ENCODE assay signal across 17 mouse cellular contexts in genomic region chr17:32268096-32268495, GRCm38 (mm10). TPM values are rescaled to one million over a fixed set of nuclear protein-coding genes. Genes with fewer than 3 reads are reported as not detected.
DNase-seq lines count a peak whose midpoint lies in the region; ATAC-seq and TF ChIP-seq lines count a peak whose summit lies in the region.
"Had no signal": no experiment of that assay in that cellular context is flagged by ENCODE, and none has a peak within 500 bp of the region (broad histone marks: within the 10 kb centered on the region; RNA-seq: fewer than 3 reads in every experiment).

No protein-coding gene starts in this region.

- no peak for DNase-seq in gastrocnemius, adult 2 months
- DNase-seq in gastrocnemius, postnatal 25 days = no peak
- no peak for DNase-seq in heart, postnatal 0 days (ENCODE audit: low spot score)
- no peak for DNase-seq in heart, embryonic 10.5 days (ENCODE audit: low spot score)
- DNase-seq in midbrain, embryonic 11.5 days (ENCODE audit: low spot score, missing footprints) = peak; percentile 57
- DNase-seq in forebrain, embryonic 10.5 days (ENCODE audit: extremely low spot score, low spot score) = no peak
- DNase-seq: B cell, adult 2 months; gastrocnemius, postnatal 14 days had no signal

- H3K9ac ChIP-seq in heart, postnatal 0 days (replicated peaks; ENCODE audit: low read depth, low read length) = no peak overlapping the region
- no peak overlapping the region for H3K9ac ChIP-seq in midbrain, embryonic 11.5 days (ENCODE audit: low read length)
- no peak overlapping the region for H3K9ac ChIP-seq in midbrain, embryonic 15.5 days
- H3K9ac ChIP-seq: embryonic facial prominence, embryonic 12.5 days; forebrain, embryonic 12.5 days; heart, embryonic 12.5 days; hindbrain, embryonic 15.5 days had no signal

- no peak for TF ChIP-seq EP300 in heart, postnatal 0 days (IDR thresholded peaks at IDR 0.05; ENCODE audit: low read depth)

- peak overlapping the region; percentile 50; the same call in 1 of the 2 replicates for H3K27ac ChIP-seq in gastrocnemius, adult 2 months
- H3K27ac ChIP-seq in heart, postnatal 0 days (ENCODE audit: low read depth) = peak overlapping the region; percentile 75
- H3K27ac ChIP-seq in heart, embryonic 10.5 days = no peak overlapping the region
- no peak overlapping the region for H3K27ac ChIP-seq in midbrain, embryonic 11.5 days (ENCODE audit: low read depth, low read length)
- H3K27ac ChIP-seq in midbrain, embryonic 15.5 days = no peak overlapping the region
- peak overlapping the region; percentile 25 for H3K27ac ChIP-seq in macrophage
- no peak overlapping the region for H3K27ac ChIP-seq in forebrain, embryonic 10.5 days
- H3K27ac ChIP-seq: embryonic facial prominence, embryonic 12.5 days; forebrain, embryonic 12.5 days; hindbrain, embryonic 10.5 days; hindbrain, embryonic 15.5 days had no signal

- H3K4me1 ChIP-seq in heart, postnatal 0 days (ENCODE audit: control insufficient read depth, insufficient read depth) = peaks cover 47% of the 10 kb centered on the region
- peaks cover 6% of the 10 kb centered on the region; the same call in 1 of the 2 replicates for H3K4me1 ChIP-seq in heart, embryonic 10.5 days
- H3K4me1 ChIP-seq in midbrain, embryonic 11.5 days (ENCODE audit: control insufficient read depth, insufficient read depth, low read length) = no peaks in the 10 kb centered on the region
- H3K4me1 ChIP-seq in midbrain, embryonic 15.5 days = 0 out of 2 replicates have a peak, but pooled peaks cover 4% of the 10 kb centered on the region
- 0 out of 2 replicates have a peak, but pooled peaks cover 3% of the 10 kb centered on the region for H3K4me1 ChIP-seq in forebrain, embryonic 10.5 days
- H3K4me1 ChIP-seq: embryonic facial prominence, embryonic 12.5 days; forebrain, embryonic 12.5 days; hindbrain, embryonic 10.5 days had no signal

- H3K79me2 ChIP-seq in macrophage (ENCODE audit: inconsistent target) = peaks cover 100% of the 10 kb centered on the region

- peaks cover 3% of the 10 kb centered on the region; the same call in 1 of the 2 replicates for H3K36me3 ChIP-seq in heart, postnatal 0 days (replicated peaks; ENCODE audit: control insufficient read depth, insufficient read depth, low read length)
- no peaks in the 10 kb centered on the region; the same call in 1 of the 2 replicates for H3K36me3 ChIP-seq in heart, embryonic 10.5 days
- no peaks in the 10 kb centered on the region for H3K36me3 ChIP-seq in midbrain, embryonic 11.5 days (ENCODE audit: control insufficient read depth, insufficient read depth, low read length)
- H3K36me3 ChIP-seq in midbrain, embryonic 15.5 days (replicated peaks) = no peaks in the 10 kb centered on the region
- H3K36me3 ChIP-seq in macrophage (ENCODE audit: inconsistent target) = no peaks in the 10 kb centered on the region
- peaks cover 38% of the 10 kb centered on the region for H3K36me3 ChIP-seq in forebrain, embryonic 10.5 days (replicated peaks)
- H3K36me3 ChIP-seq: forebrain, embryonic 12.5 days; heart, embryonic 12.5 days; hindbrain, embryonic 15.5 days had no signal

- no peak overlapping the region for H3K4me3 ChIP-seq in gastrocnemius, adult 2 months
- no peak overlapping the region for H3K4me3 ChIP-seq in heart, postnatal 0 days (ENCODE audit: low read depth, low read length)
- H3K4me3 ChIP-seq in heart, embryonic 10.5 days = no peak overlapping the region
- H3K4me3 ChIP-seq in midbrain, embryonic 11.5 days (ENCODE audit: low read depth, low read length) = no peak overlapping the region
- no peak overlapping the region for H3K4me3 ChIP-seq in midbrain, embryonic 15.5 days
- no peak overlapping the region for H3K4me3 ChIP-seq in macrophage (ENCODE audit: inconsistent target)
- no peak overlapping the region for H3K4me3 ChIP-seq in forebrain, embryonic 10.5 days
- H3K4me3 ChIP-seq: embryonic facial prominence, embryonic 12.5 days; forebrain, embryonic 12.5 days; heart, embryonic 12.5 days; hindbrain, embryonic 10.5 days; hindbrain, embryonic 15.5 days had no signal

- no peak for ATAC-seq in heart, postnatal 0 days (ENCODE audit: insufficient read depth, low read depth)
- ATAC-seq in midbrain, embryonic 11.5 days (ENCODE audit: low FRiP score) = no peak
- no peak for ATAC-seq in midbrain, embryonic 15.5 days (replicated peaks)
- ATAC-seq: CD4-positive, CD25-positive, alpha-beta regulatory T cell, adult 4 months had no signal

- TF ChIP-seq CTCF in gastrocnemius, adult 2 months (IDR thresholded peaks at IDR 0.05) = no peak
- TF ChIP-seq CTCF in heart, postnatal 0 days (IDR thresholded peaks at IDR 0.05; ENCODE audit: low read depth) = no peak

- H3K27me3 ChIP-seq in heart, postnatal 0 days (ENCODE audit: control insufficient read depth, insufficient read depth, low read length) = no peaks in the 10 kb centered on the region
- no peaks in the 10 kb centered on the region for H3K27me3 ChIP-seq in heart, embryonic 10.5 days (ENCODE audit: insufficient read depth, poor library complexity, severe bottlenecking)
- no peaks in the 10 kb centered on the region for H3K27me3 ChIP-seq in midbrain, embryonic 11.5 days (ENCODE audit: control insufficient read depth, insufficient read depth, low read length)
- H3K27me3 ChIP-seq in midbrain, embryonic 15.5 days (replicated peaks) = no peaks in the 10 kb centered on the region
- no peaks in the 10 kb centered on the region for H3K27me3 ChIP-seq in forebrain, embryonic 10.5 days (ENCODE audit: poor library complexity, severe bottlenecking)
- H3K27me3 ChIP-seq: embryonic facial prominence, embryonic 12.5 days; forebrain, embryonic 12.5 days; heart, embryonic 12.5 days; hindbrain, embryonic 15.5 days had no signal

- no peaks in the 10 kb centered on the region for H3K9me3 ChIP-seq in heart, postnatal 0 days (replicated peaks; ENCODE audit: control insufficient read depth, low read length)
- no peaks in the 10 kb centered on the region for H3K9me3 ChIP-seq in heart, embryonic 10.5 days
- no peaks in the 10 kb centered on the region for H3K9me3 ChIP-seq in midbrain, embryonic 11.5 days (ENCODE audit: control insufficient read depth, low read length)
- no peaks in the 10 kb centered on the region for H3K9me3 ChIP-seq in midbrain, embryonic 15.5 days
- H3K9me3 ChIP-seq in forebrain, embryonic 10.5 days = no peaks in the 10 kb centered on the region
- H3K9me3 ChIP-seq: embryonic facial prominence, embryonic 12.5 days; forebrain, embryonic 12.5 days; G1E; heart, embryonic 12.5 days; hindbrain, embryonic 10.5 days; hindbrain, embryonic 15.5 days had no signal

- intact Hi-C loops in gastrocnemius, adult 2 months (cut with DNase I) = no loop called here

- 55% methylated on average over 2 of the region's 2 CpGs for WGBS in heart, postnatal 0 days
- 72% methylated on average over 2 of the region's 2 CpGs for WGBS in heart, embryonic 10.5 days
- 82% methylated on average over 2 of the region's 2 CpGs for WGBS in midbrain, embryonic 11.5 days
- 73% methylated on average over 2 of the region's 2 CpGs for WGBS in midbrain, embryonic 15.5 days
- WGBS in macrophage (ENCODE audit: missing documents) = 72% methylated on average over 2 of the region's 2 CpGs
- 59% methylated on average over 2 of the region's 2 CpGs for WGBS in forebrain, embryonic 10.5 days

- 0 out of 2 replicates have a peak overlapping the region, but pooled peaks have one; percentile 6 for H3K4me2 ChIP-seq in heart, postnatal 0 days (ENCODE audit: low read depth, low read length)
- no peak overlapping the region for H3K4me2 ChIP-seq in midbrain, embryonic 11.5 days
- no peak overlapping the region for H3K4me2 ChIP-seq in midbrain, embryonic 15.5 days
- H3K4me2 ChIP-seq: embryonic facial prominence, embryonic 12.5 days; forebrain, embryonic 12.5 days; heart, embryonic 12.5 days; hindbrain, embryonic 15.5 days had no signal

RNA-seq across cellular contexts. Expression of gene Brd4, which starts 16.4 kb away (rescaled TPM):
- 10 to 100 TPM; 45.8 to 47.4 TPM for total RNA-seq in gastrocnemius, adult 2 months (2021)
- 10 to 100 TPM; 36.6 to 37.5 TPM for total RNA-seq in gastrocnemius, postnatal 25 days (2021)
- total RNA-seq in heart, postnatal 0 days (2014; rRNA removed; ENCODE audit: low replicate concordance) = 13.0 and 15.0 TPM in 2 replicates
- 26.8 and 28.1 TPM in 2 replicates for polyA plus RNA-seq in heart, postnatal 0 days (2015; fragmentation: Nextera tagmentation; extraction: Ambion mirVana)
- polyA plus RNA-seq in heart, embryonic 10.5 days (2016; fragmentation: Nextera tagmentation; extraction: Ambion mirVana) = 73.1 and 105 TPM in 2 replicates
- 82.8 and 97.9 TPM in 2 replicates for polyA plus RNA-seq in midbrain, embryonic 11.5 days (2014; fragmentation: Nextera tagmentation; extraction: Ambion mirVana)
- 95.3 and 95.5 TPM in 2 replicates for polyA plus RNA-seq in midbrain, embryonic 15.5 days (2015; fragmentation: Nextera tagmentation; extraction: Ambion mirVana)
- 100 to 1,000 TPM; 214 to 341 (median 254) TPM for total RNA-seq in macrophage (2018; cell fraction: chromatin; rRNA removed)
- total RNA-seq in macrophage (2018; cell fraction: cytosol; rRNA removed) = 100 to 1,000 TPM in 14 of 26 experiments, 10 to 100 TPM in 12; 75.7 to 114 (median 101) TPM
- 100 to 1,000 TPM; 133 to 233 (median 171) TPM for total RNA-seq in macrophage (2018; cell fraction: nucleus; rRNA removed)
- polyA plus RNA-seq in macrophage (2018) = 51.6 to 129 TPM (median 55.6 TPM) in 3 replicates
- polyA plus RNA-seq in forebrain, embryonic 10.5 days (2016; fragmentation: Nextera tagmentation; extraction: Ambion mirVana) = 112 and 113 TPM in 2 replicates

RNA-seq across cellular contexts. Expression of gene Akap8, which starts 52.9 kb away (rescaled TPM):
- 10 to 100 TPM; 33.2 to 40.2 TPM for total RNA-seq in gastrocnemius, adult 2 months (2021)
- total RNA-seq in gastrocnemius, postnatal 25 days (2021) = 10 to 100 TPM; 28.2 to 37.0 TPM
- 65.8 and 110 TPM in 2 replicates for total RNA-seq in heart, postnatal 0 days (2014; rRNA removed; ENCODE audit: low replicate concordance)
- 31.0 and 40.2 TPM in 2 replicates for polyA plus RNA-seq in heart, postnatal 0 days (2015; fragmentation: Nextera tagmentation; extraction: Ambion mirVana)
- 100 and 115 TPM in 2 replicates for polyA plus RNA-seq in heart, embryonic 10.5 days (2016; fragmentation: Nextera tagmentation; extraction: Ambion mirVana)
- polyA plus RNA-seq in midbrain, embryonic 11.5 days (2014; fragmentation: Nextera tagmentation; extraction: Ambion mirVana) = 53.0 and 55.4 TPM in 2 replicates
- 108 and 114 TPM in 2 replicates for polyA plus RNA-seq in midbrain, embryonic 15.5 days (2015; fragmentation: Nextera tagmentation; extraction: Ambion mirVana)
- total RNA-seq in macrophage (2018; cell fraction: chromatin; rRNA removed) = 100 to 1,000 TPM in 24 of 26 experiments, 10 to 100 TPM in 2; 74.8 to 513 (median 284) TPM
- total RNA-seq in macrophage (2018; cell fraction: cytosol; rRNA removed) = 10 to 100 TPM in 25 of 26 experiments, 1 to 10 TPM in 1; 9.3 to 42.5 (median 29.9) TPM
- total RNA-seq in macrophage (2018; cell fraction: nucleus; rRNA removed) = 100 to 1,000 TPM in 13 of 26 experiments, 10 to 100 TPM in 13; 43.1 to 200 (median 107) TPM
- polyA plus RNA-seq in macrophage (2018) = 38.9 to 55.8 TPM (median 43.9 TPM) in 3 replicates
- 144 and 147 TPM in 2 replicates for polyA plus RNA-seq in forebrain, embryonic 10.5 days (2016; fragmentation: Nextera tagmentation; extraction: Ambion mirVana)

Comparison
In these comparisons a context has a peak if more than half of its experiments do, and no peak if none do; other contexts are left out.
1. H3K27ac ChIP-seq: peak in gastrocnemius, adult 2 months (single experiment), heart, postnatal 0 days (single experiment) and macrophage (single experiment); none in heart, embryonic 10.5 days (single experiment), midbrain, embryonic 11.5 days (single experiment), midbrain, embryonic 15.5 days (single experiment) and forebrain, embryonic 10.5 days (single experiment).